Mouse (Mus musculus) spleen, adult 2 months (tissue): ENCODE data around the gene Fgfr2.

Experiments
- CTCF ChIP-seq: fragments of 200-500 bp; IDR thresholded peaks from 2 replicates; pipeline ENCODE4 v1.5.1; 2011; ENCODE audit warnings: mild to moderate bottlenecking, inconsistent platforms; ENCODE audit not compliant: insufficient read depth, insufficient read length, insufficient replicate concordance; ENCODE audit errors: extremely low read depth
- POLR2A ChIP-seq: fragments of 200-500 bp; IDR thresholded peaks from 2 replicates; pipeline ENCODE4 v1.6.1; 2011; ENCODE audit warnings: low read depth, low read length, inconsistent platforms

- no peak for TF ChIP-seq POLR2A
- TF ChIP-seq CTCF = no peak
Observed at GRCm38 (mm10) chr7:132026671-132027070, 1096.5 kb downstream of the Fgfr2 start.
